Mouse (Mus musculus): ENCODE results near the gene Srsf3.

Srsf3 gene

DNA sequence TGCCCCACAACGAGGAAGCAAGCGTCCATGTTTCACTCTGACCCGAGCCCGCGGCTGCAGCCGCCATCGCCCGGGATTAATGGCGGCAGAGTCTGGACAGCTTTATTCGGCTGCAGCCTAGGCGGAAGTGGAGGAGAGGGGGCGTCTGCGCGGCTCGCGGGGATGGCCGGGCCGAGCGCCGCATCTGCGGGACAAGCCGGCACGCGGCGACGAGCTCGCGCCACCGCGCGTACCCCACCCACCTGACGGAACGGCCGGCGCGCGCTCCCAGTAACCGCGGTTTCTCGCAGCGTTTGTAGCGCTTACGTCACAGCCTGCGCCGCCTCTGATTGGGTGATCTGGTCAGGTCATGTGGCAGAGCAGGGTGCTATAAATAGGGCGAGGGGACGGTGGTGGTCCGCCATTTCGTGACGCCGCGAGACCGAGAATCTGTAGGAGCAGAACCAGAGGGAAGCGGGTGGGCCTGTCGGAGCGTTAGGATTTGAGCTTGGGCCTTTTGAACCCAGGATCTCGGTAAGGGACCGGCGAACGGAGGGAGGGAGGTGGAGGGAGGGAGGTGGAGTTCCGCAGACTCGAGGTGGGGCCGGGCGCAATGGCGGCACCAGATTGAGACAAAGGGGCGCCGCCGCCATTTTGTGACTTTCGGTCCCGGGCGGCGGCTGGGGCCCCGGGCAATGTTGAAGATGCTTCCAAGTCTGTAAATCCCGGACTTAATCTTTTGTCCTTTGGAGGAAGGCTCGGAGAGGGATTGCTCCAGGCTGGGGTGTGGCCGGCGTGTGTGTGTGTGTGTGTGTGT lies at the start of gene Srsf3:
Gene Srsf3, plus strand, starts transcription at position 355 of the 796 bp plus-strand sequence.
- CTCF ChIA-PET, result interaction anchor here (0.9 to 1.1 kb wide), 3 partner anchors 8 to 17 kb away, joined by 3 to 10 read pairs (median 4); no protein-coding TSS in a partner anchor

DNA sequence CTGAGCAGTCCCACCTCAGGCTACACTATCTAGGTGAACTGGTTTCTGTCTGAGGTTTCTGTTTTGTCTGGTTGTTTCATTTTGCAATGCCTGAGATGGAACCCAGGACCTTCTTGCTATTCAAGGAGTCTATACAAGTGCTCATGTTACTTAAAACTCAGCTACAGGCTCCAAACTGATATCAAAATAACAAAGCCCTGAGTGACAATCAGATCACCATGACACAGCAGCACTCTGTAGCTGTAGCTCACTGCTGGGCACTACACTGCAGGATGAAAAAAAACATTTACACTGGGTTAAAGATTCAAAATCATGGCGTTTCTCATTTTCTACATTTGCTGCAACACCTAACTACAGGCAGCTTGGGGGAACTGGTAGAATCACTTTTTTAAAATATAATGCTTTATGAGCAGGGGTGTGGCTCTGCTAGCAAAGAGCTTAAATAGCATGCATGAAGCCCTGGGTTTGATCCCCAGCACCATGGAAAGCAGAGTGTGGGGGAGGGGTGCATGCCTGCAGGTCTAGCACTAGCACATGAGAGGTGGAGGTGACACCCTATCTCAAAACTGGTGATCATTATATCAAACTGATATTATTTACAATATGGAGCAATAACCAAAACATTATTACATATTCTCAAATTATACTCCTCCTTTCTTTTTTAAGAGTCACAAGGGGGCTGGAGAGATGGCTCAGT lies 47.6 kb upstream of the Srsf3 start:
- CTCF ChIA-PET, result no interaction called here

DNA sequence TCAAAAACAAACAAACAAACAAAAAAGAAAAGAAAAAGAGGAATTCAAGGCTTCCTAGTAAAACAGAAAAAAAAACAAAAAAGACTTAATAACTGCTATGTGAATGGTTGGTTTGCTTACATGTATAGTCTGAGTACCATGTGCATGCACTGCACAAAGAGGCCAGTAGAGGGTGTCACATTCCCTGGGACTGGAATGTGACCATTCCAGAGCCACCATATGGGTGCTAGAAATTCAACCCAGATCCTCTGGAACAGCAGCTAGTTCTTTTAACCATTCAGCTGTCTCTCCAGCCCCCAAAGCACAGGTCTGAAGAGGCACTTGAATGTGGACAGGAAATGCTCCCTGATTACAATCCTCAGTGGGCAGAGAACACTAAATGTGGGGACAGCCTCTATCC lies 45.6 kb upstream of the Srsf3 start:
- CTCF ChIA-PET, result interaction anchor here (0.8 to 1.5 kb wide), 5 partner anchors 13 to 260 kb away, joined by 3 to 4 read pairs (median 3); no protein-coding TSS in a partner anchor

DNA sequence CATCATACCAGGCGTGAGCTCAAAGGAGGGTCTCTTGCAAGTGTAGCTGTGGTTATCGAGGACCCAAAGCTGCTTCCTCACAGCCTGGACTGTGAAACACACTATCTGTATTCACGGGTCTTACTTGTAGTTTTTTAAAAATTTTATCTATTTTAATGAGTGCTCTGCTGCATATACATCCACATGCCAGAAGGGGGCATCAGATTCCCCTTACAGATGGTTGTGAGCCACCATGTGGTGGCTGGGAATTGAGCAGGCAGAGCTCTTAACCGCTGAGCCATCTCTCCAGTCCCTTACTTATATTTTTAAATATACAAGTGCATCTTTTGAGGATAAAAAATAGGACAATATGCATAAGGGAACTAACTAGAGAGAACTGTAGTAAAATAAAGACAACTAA lies 44.7 kb upstream of the Srsf3 start:
- CTCF ChIA-PET, result interaction anchor here (0.8 to 1.3 kb wide), 4 partner anchors 12 to 259 kb away, joined by 3 to 4 read pairs (median 4); no protein-coding TSS in a partner anchor

DNA sequence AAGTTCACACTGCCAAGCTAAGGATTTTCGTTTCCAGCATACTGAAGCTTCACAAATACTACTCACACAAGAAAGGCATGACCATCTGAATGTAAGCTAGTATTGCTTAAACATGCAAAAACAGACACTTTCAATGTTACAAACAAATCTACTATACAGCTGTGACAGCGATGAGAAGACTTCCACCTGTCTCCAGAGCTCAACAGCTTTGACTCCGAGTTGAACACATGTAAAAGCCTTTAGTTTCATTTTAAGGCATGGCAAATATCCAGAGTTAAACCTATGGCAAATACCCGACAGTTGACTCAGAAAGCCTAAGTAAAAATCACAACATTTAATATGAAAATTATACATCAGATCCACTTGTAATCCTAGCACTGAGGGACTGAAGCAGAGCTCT lies 44.1 kb upstream of the Srsf3 start:
- CTCF ChIA-PET, result interaction anchor here (1.2 to 1.3 kb wide), 2 partner anchors 11 to 21 kb away, joined by 3 read pairs; no protein-coding TSS in a partner anchor

DNA sequence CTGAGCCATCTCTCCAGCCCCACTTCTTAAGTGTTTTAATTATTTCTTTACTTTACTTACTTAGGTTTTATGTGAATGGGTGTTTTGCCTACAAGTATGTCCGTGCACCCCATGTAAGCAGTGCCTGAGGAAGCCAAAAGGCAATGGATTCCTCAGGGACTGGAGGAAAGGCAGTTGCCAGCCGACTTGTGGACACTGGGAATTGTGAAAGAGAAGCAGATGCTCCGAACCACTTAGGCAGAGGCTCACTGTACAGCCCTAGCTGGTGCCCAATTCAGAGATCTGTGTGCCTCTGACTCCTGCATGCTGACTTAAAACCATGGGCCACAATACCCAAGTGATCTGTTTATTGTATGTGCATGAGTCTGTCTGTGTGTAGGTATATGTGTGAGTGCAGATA lies 43.4 kb upstream of the Srsf3 start:
- CTCF ChIA-PET, result no interaction called here

DNA sequence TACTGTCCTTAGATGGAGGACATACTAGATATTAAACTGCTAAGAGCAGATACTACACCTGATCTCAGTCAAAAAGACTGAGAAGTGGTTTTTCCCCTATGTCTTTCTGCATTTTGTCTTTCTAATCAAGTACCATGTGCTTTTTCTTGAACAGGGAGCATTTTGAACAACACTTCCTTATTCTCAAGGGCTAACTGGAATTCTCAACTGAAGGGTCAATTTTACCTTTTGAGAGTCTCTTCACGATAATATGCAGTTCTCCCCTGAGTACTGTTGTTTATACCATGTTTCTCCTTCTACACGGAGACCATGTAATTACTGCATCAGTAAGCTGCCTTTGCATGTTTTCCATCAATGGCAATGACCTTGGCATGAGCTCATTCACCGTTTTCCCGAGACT lies 42.4 kb upstream of the Srsf3 start:
- CTCF ChIA-PET, result interaction anchor here (0.7 to 1.1 kb wide), 2 partner anchors 19 to 35 kb away, joined by 4 to 5 read pairs; no protein-coding TSS in a partner anchor

DNA sequence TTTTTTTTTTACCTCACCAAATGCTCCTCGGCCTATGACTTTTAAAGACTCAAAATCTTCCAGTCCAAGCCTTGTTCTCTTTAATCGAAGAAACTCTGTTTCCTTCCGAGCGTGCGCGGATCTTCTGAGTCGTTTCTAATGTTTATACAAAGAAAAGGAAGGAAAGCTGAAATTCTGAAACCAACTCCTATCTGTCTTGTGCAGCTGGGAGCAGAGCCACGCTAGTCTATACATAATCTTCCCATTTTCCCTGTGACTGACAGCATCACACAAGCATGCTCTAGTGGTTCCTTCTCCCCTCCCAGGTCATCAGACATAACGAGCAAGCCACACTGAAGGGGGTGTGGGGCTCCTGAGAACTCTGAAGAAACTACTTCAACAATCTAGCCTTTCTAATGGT lies 41.1 kb upstream of the Srsf3 start:
- CTCF ChIA-PET, result interaction anchor here (0.6 to 1.1 kb wide), 4 partner anchors 9 to 55 kb away, joined by 3 to 5 read pairs (median 4); no protein-coding TSS in a partner anchor

DNA sequence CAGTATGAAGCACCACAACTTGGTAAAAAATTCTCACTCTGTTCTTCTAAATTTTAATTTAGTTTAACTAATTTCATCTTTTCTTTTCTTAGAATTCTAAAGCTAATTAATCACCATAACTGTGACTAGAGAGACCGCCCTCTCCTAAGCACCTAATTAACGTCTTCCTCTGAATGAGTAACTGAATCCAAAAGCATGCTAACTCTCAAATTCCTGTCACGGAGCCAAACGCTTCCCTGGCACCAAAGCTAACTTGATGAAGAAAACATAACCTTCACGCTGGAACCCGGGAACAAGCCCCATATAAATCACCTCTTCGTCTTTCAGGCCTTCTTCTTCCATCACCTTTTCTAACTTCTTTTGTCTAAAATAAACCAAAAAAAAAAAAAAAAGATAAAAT lies 40.3 kb upstream of the Srsf3 start:
- CTCF ChIA-PET, result no interaction called here

DNA sequence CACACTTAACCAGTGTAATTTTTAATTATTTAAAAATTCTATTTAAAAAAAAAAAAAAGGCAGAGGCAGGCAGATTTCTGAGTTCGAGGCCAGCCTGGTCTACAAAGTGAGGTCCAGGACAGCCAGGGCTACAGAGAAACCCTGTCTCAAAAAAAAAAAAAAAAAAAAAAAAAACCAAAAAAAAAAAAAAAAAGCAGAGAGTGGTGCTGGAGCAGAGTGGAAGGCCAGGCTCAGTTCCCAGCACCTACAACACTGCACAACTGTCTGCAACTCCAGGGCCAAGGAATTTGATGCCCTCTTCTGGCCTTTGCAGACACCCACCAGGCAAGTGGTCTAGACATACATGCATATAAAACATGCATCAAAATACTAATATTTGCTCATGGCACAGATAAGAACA lies 39.4 kb upstream of the Srsf3 start:
- CTCF ChIA-PET, result interaction anchor here (0.7 kb wide), 1 partner anchor 100 kb away, joined by 8 read pairs; no protein-coding TSS in a partner anchor

DNA sequence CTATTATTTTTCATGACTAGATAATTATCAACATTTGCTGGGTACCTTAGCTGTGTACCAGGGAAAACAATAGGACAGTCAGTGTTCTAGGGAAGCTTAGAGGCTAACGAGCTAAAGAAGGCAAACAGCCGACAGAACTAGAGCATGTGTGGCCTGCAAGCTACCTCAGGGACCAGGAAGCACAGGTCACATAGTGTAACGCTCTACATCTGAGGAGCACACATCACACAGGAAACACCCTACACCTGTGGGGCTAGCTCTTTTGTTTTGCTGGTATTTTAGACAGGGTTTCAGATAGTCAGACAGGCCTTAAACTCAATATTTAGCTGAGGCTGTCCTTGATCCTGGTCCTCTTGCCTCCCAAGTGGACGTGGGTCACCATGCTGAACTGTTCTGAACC lies 37.8 kb upstream of the Srsf3 start:
- CTCF ChIA-PET, result no interaction called here

DNA sequence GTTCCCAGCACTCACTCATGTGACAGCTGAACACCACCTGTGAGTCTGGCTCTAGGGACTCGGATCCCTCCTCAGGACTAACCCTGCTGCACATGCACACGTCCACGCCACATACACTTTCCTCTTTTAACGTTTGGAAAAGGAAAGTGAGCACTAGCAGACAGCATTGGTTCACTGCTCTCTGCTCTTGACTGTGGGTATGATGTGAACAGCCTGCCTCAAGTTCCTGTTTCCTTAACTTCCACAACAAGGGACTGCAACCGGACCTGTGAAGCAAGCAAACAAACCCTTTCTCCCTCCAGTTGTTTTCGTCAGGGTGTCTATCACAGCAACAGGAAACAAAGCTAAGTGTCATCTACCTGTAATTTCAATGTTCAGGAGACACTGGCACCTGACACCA lies 32.0 kb upstream of the Srsf3 start:
- CTCF ChIA-PET, result no interaction called here

DNA sequence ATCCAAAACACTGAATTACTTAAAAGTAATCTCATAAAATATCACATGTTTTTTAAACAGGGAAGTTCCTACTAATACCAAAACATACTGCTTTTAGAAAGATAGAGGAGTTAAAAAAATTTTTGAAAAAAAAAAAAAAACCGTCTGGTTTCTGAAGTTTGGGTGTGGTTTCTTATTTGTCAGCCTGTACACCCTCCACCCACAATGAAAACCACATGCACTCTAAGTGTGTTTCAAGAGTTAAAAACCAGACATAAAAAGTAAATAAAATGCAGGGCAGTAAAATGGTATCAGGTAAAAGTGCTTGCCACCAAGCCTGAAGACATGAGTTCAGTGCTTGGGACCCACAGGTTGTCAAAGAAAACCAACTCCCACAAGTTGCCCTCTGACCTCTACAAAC lies 28.7 kb upstream of the Srsf3 start:
- CTCF ChIA-PET, result no interaction called here

DNA sequence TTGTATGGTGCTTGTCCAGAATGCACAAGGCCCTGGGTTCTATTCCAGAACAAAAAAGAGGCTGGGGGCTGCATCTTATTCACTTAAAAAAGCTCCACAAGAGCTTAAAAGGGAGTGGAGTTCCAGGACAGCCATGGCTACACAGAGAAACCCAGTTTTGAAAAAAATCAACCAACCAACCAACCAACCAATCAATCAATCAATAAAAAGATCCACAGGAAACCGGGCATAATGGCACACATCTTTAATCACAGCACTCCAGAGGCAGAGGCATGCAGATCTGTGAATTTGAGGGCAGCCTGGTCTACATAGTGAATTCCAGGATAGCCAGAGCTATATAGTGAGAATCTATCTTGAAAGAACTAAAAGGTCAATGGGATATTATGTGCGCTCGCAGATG lies 27.4 kb upstream of the Srsf3 start:
- CTCF ChIA-PET, result interaction anchor here (1.0 kb wide), 1 partner anchor 15 kb away, joined by 3 read pairs; no protein-coding TSS in a partner anchor

DNA sequence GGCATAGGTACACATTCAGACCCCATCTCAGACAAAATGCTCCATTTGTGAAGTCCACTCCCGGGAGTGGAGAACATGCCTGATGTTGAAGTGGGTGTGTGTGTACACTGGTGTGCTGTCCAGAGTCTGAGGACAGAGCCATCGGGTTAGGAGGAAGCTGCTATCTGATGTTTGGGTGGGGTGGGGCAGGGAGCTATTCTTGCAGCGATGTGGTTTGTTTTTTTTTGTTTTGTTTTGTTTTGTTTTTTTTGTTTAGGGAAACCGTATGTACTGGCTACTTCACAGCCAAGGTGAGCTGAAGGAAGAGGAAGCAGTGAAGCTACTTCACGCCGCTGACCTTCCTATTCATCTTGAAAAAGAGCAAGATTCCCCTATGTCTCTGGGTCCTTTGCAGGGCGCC lies 25.6 kb upstream of the Srsf3 start:
- CTCF ChIA-PET, result interaction anchor here (1.2 kb wide), 1 partner anchor 9 kb away, joined by 3 read pairs; no protein-coding TSS in a partner anchor

DNA sequence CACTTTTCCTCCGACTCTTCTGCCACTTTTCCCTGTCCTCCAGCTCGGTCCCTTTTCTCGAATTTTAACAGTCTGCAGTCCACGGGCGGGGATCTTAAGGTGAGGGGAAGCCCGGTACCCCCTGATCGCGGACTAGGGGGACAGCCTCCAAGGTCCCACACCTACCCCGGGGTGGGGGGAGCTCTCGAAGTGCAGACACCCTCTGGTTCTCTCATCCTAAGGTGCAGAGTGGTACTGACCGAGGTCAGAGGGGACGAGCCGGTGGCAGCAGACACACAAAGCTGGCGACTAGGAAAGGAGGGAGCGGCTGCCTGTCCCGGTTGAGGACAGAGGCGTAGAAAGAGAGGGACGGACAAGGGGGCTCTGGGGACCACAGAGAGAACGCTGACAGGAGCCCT lies 25.2 kb upstream of the Srsf3 start:
- CTCF ChIA-PET, result interaction anchor here (0.6 to 1.2 kb wide), 2 partner anchors 8 to 500 kb away, joined by 3 read pairs; no protein-coding TSS in a partner anchor

DNA sequence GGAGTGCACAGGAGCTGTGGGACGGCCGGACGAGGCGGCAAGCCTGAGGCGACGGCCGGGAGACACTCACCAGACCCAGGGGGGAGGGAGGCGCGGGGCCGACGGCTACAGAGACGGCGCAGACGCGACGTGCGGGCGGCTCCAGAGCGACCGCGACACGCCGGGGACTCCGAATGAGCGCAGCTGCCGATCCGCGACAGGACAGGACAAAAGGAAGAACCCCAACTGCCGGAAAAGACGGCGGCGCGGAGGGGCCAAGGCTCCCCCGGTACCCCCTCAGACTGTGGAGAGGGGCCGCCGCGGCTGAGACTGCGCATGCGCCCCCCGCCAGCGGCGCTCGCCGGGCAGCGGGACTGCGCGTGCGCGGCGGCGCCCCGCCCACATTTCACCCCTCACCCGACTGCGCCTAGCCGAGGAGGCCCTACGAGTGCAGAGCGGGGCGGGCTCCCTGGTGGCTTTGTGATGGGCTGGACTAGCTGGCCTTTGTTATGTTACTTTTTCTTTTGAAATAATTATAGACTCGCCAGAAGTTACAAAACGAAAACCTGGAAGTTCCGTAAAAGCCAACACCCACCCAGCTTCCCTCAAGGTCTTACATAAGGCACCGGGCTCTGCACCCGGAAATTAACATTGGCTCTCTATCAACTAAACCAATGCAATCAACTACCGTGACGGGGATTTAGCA lies 24.6 kb upstream of the Srsf3 start, which contains the start of gene Stk38:
Gene Stk38, minus strand, starts transcription at position 355 of the 685 bp plus-strand sequence.
- CTCF ChIA-PET, result interaction anchor here (0.6 to 1.2 kb wide), 3 partner anchors 8 to 499 kb away, joined by 3 read pairs; no protein-coding TSS in a partner anchor

DNA sequence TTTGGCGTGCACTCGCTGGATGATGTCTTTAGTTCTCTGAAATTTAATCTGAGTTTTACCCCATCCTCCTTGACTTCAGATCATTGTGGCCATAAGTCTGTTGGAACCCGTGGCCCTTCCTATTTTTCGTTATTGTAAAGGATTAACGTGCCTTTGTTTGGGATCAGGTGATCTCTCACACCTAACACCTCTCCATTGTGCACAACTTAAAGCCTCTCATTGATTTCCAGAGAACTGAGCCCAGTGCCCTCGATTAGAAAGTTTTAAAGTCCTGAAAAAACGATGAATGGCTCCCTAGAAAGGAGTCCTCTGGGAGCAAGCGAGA lies 24.1 kb upstream of the Srsf3 start:
- CTCF ChIA-PET, result interaction anchor here (0.7 kb wide), 1 partner anchor 11 kb away, joined by 4 read pairs; no protein-coding TSS in a partner anchor

DNA sequence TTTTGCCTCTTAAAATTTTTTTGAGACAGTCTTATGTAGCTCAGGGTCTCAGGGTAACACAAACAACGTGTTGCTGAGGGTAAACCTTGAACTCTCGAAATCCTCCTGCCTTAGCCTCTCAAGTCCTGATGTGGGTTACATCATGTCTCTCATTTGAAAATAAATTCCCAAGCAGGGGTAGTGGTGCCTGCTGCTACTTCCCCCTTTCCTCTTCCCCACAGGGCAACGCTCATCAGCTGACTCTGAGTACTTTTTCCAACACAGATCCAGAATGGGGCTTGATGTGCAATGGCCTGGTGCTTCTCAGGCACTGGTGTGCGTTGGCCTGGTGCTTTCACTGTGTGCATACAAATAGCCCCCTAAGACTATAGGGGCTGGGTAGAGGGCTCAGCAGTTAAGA lies 23.2 kb upstream of the Srsf3 start:
- CTCF ChIA-PET, result interaction anchor here (0.8 kb wide), 2 partner anchors 18 to 21 kb away, joined by 3 to 5 read pairs; no protein-coding TSS in a partner anchor

DNA sequence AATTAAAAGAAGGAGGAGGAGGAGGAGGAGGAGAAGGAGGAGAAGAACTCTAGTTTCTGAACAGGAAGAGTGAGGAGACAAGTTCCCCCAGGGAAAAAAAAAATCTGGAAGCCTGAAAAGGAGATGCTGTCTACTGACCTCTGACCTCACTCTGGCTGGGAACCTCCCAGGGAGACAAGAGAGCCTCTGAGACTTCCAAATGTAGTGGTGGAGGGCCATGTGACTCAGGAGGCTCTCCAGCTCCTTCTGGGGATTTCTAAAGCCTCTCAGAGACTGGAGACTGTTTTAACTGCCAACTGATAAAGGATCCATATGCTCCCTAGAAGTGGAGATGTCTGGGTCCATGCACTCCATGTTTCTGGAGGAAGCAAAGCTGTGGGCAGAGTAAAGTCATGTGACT lies 18.2 kb upstream of the Srsf3 start:
- CTCF ChIA-PET, result interaction anchor here (0.7 kb wide), 3 partner anchors 10 to 231 kb away, joined by 5 to 8 read pairs (median 8); no protein-coding TSS in a partner anchor

DNA sequence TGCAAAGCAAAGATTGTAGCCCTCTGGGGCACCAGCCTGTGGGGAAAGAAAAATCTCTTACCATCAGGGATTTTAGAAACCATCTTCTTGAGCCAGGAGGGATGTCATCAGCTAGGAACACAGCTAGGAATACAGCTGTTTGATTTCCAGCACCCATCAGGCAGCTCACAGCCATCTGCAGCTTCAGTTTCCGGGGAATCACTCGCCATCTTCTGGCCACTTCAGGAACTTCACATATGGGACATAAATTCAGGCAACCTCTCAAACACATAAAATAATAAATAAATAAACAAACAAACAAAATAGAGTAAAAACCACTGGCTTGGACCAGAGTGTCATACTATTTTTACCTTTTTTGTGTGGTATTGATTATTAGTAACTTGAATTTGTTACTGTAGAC lies 16.8 kb upstream of the Srsf3 start:
- CTCF ChIA-PET, result interaction anchor here (1.2 kb wide), 1 partner anchor 8 kb away, joined by 3 read pairs; the partner anchor contains the start of gene Stk38

DNA sequence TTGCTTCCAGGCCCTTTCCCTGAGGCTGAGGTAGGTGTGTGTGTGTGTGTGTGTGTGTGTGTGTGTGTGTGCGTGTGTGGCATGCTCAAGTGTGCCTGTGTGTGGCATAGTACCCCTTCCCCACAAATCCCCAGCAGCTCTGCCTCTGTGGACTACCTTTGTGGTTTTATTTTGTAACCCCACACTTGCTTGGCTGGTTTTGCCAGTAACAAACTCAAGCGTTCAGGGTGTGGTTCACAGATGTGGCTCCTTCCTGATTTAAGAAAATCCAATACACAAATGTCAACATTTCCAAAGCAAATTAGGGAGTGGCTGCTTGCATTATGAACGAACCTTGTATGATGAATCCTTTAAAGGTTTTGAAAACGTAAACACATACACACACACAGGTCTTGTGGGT lies 15.7 kb upstream of the Srsf3 start:
- CTCF ChIA-PET, result no interaction called here
